Mouse (Mus musculus): ENCODE measurements around the gene Gprc5c. TPM values are rescaled to one million over a fixed set of nuclear protein-coding genes. Genes with fewer than 3 reads are reported as not detected.

Gene Gprc5c
- polyA plus RNA-seq, 1 experiment from 2014 or later: 33.2 TPM

DNA sequence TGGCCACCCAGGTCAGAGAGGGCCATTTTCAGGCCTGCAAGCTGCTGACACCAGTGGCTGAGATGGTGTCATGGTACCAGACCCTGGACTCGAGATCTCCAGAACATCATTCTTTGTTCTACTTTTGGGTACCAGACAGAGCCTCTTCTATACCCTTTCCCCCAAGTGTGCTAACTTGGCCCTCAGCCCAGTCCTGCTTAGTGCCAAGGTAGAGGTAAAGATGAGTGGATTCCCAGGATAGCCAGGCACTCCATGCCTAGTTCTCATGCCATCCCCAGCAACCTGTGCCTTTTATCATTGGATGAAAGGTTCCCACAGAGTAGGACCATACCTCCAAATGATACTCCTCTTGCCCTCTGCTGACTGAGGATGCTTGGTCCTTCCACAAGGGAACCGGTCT lies 20.6 kb downstream of the Gprc5c start:
- Histone ChIP-seq H3K27ac (ENCODE audit: low read length) (no peak overlapping the region), H3K4me3 (ENCODE audit: low read length) (no peak overlapping the region), H3K27me3 (ENCODE audit: control insufficient read depth, insufficient read depth, low read depth, low read length) (no peaks in the 10 kb centered on the region), H3K9ac (ENCODE audit: low read length) (no peak overlapping the region), H3K4me2 (ENCODE audit: low read depth, low read length) (no peak overlapping the region), H3K4me1 (replicated peaks; ENCODE audit: control insufficient read depth, insufficient read depth, low read length) (peaks cover 16% of the 10 kb centered on the region), H3K36me3 (ENCODE audit: control insufficient read depth, insufficient read depth, low read length) (peaks cover 10% of the 10 kb centered on the region; the same call in 1 of the 2 replicates), H3K9me3 (ENCODE audit: control insufficient read depth, low read length) (no peaks in the 10 kb centered on the region)
- WGBS: 80% methylated on average over 2 of the region's 2 CpGs
- no peak for ATAC-seq (ENCODE audit: low read depth)

GRCm38 (mm10) chr11:114873022-114873817 lies 22.3 kb downstream of the Gprc5c start:
- Histone ChIP-seq H3K4me2 (ENCODE audit: low read depth, low read length) (no peak overlapping the region), H3K4me3 (ENCODE audit: low read length) (no peak overlapping the region), H3K36me3 (ENCODE audit: control insufficient read depth, insufficient read depth, low read length) (peaks cover 10% of the 10 kb centered on the region; the same call in 1 of the 2 replicates), H3K27me3 (ENCODE audit: control insufficient read depth, insufficient read depth, low read depth, low read length) (no peaks in the 10 kb centered on the region), H3K27ac (ENCODE audit: low read length) (peak overlapping the region; percentile 29; the same call in 1 of the 2 replicates), H3K4me1 (replicated peaks; ENCODE audit: control insufficient read depth, insufficient read depth, low read length) (no peaks in the 10 kb centered on the region; the same call in 1 of the 2 replicates), H3K9ac (ENCODE audit: low read length) (no peak overlapping the region), H3K9me3 (ENCODE audit: control insufficient read depth, low read length) (no peaks in the 10 kb centered on the region)
- no peak for ATAC-seq (ENCODE audit: low read depth)
- 23% methylated on average over 6 of the region's 6 CpGs for WGBS

- Histone ChIP-seq H3K4me2 (ENCODE audit: low read depth, low read length) (no peak overlapping the region), H3K9me3 (ENCODE audit: control insufficient read depth, low read length) (no peaks in the 10 kb centered on the region), H3K9ac (ENCODE audit: low read length) (no peak overlapping the region), H3K36me3 (ENCODE audit: control insufficient read depth, insufficient read depth, low read length) (peaks cover 10% of the 10 kb centered on the region; the same call in 1 of the 2 replicates), H3K27me3 (ENCODE audit: control insufficient read depth, insufficient read depth, low read depth, low read length) (no peaks in the 10 kb centered on the region), H3K4me1 (replicated peaks; ENCODE audit: control insufficient read depth, insufficient read depth, low read length) (no peaks in the 10 kb centered on the region; the same call in 1 of the 2 replicates), H3K4me3 (ENCODE audit: low read length) (no peak overlapping the region), H3K27ac (ENCODE audit: low read length) (no peak overlapping the region)
- ATAC-seq (ENCODE audit: low read depth): no peak
- WGBS: 49% methylated on average over 9 of the region's 9 CpGs
Measured at GRCm38 (mm10) chr11:114874226-114875145, 23.5 kb downstream of the Gprc5c start.

DNA sequence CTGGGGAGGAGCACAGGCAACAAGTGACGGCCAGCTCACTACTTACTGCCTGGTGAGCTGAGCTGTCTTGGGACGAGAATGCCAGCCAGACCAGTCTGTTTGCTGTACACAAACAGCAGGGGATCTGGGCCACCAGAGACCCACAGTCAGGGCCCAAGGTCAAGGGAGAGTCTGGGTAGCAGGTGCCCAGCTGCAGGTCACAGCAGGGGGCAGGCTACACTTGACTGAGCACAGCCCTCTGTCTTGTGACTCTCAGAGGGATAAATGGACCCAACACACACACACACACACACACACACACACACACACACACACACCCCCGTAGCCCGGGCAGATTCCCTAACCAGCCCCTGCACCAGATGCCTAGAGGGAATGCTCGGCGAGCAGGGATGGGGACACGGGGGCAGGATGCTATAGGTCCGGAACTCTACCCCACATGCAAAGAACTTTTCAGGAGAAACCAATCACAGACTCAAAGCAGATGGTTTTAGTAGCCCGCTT lies 24.4 kb downstream of the Gprc5c start:
- H3K9ac ChIP-seq (ENCODE audit: low read length): no peak overlapping the region
- no peaks in the 10 kb centered on the region for H3K27me3 ChIP-seq (ENCODE audit: control insufficient read depth, insufficient read depth, low read depth, low read length)
- ATAC-seq (ENCODE audit: low read depth): no peak
- H3K9me3 ChIP-seq (ENCODE audit: control insufficient read depth, low read length): no peaks in the 10 kb centered on the region
- H3K4me2 ChIP-seq (ENCODE audit: low read depth, low read length): no peak overlapping the region
- no peak overlapping the region for H3K27ac ChIP-seq (ENCODE audit: low read length)
- WGBS: 20% methylated on average over 9 of the region's 9 CpGs
- peaks cover 10% of the 10 kb centered on the region; the same call in 1 of the 2 replicates for H3K36me3 ChIP-seq (ENCODE audit: control insufficient read depth, insufficient read depth, low read length)
- no peak overlapping the region for H3K4me3 ChIP-seq (ENCODE audit: low read length)
- no peaks in the 10 kb centered on the region; the same call in 1 of the 2 replicates for H3K4me1 ChIP-seq (replicated peaks; ENCODE audit: control insufficient read depth, insufficient read depth, low read length)

- Histone ChIP-seq H3K4me2 (ENCODE audit: low read depth, low read length) (no peak overlapping the region), H3K9ac (ENCODE audit: low read length) (no peak overlapping the region), H3K9me3 (ENCODE audit: control insufficient read depth, low read length) (no peaks in the 10 kb centered on the region), H3K4me1 (replicated peaks; ENCODE audit: control insufficient read depth, insufficient read depth, low read length) (no peaks in the 10 kb centered on the region; the same call in 1 of the 2 replicates), H3K4me3 (ENCODE audit: low read length) (no peak overlapping the region), H3K27ac (ENCODE audit: low read length) (no peak overlapping the region), H3K27me3 (ENCODE audit: control insufficient read depth, insufficient read depth, low read depth, low read length) (no peaks in the 10 kb centered on the region), H3K36me3 (ENCODE audit: control insufficient read depth, insufficient read depth, low read length) (peaks cover 4% of the 10 kb centered on the region; the same call in 1 of the 2 replicates)
- 46% methylated on average over 7 of the region's 7 CpGs for WGBS
- ATAC-seq (ENCODE audit: low read depth): no peak
Measured at GRCm38 (mm10) chr11:114876176-114876575, 25.2 kb downstream of the Gprc5c start.

DNA sequence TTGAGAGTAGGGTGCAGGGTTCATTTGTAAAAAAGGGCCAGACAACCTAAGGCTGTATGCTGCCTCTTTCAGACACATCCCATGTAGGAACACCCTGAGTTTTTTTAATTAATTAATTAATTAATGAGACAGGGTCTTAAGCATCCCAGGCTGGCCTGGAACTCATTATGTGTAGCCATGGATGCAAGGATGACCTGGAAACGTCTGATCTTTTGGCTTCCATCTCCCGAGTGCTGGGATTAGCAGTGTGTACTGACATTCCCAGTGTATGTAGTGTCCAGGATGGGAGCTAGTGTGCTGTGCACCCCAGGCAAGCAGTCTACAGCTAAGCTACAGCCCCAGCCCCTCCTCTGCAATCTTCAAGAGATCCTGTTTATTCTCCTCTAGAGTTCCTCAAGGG lies 25.7 kb downstream of the Gprc5c start:
- Histone ChIP-seq H3K4me3 (ENCODE audit: low read length) (no peak overlapping the region), H3K36me3 (ENCODE audit: control insufficient read depth, insufficient read depth, low read length) (0 out of 2 replicates have a peak, but pooled peaks cover 2% of the 10 kb centered on the region), H3K27ac (ENCODE audit: low read length) (no peak overlapping the region), H3K4me1 (replicated peaks; ENCODE audit: control insufficient read depth, insufficient read depth, low read length) (no peaks in the 10 kb centered on the region; the same call in 1 of the 2 replicates), H3K4me2 (ENCODE audit: low read depth, low read length) (no peak overlapping the region), H3K9me3 (ENCODE audit: control insufficient read depth, low read length) (no peaks in the 10 kb centered on the region), H3K9ac (ENCODE audit: low read length) (no peak overlapping the region), H3K27me3 (ENCODE audit: control insufficient read depth, insufficient read depth, low read depth, low read length) (no peaks in the 10 kb centered on the region)
- ATAC-seq (ENCODE audit: low read depth): no peak
- 32% methylated on average over 2 of the region's 2 CpGs for WGBS

DNA sequence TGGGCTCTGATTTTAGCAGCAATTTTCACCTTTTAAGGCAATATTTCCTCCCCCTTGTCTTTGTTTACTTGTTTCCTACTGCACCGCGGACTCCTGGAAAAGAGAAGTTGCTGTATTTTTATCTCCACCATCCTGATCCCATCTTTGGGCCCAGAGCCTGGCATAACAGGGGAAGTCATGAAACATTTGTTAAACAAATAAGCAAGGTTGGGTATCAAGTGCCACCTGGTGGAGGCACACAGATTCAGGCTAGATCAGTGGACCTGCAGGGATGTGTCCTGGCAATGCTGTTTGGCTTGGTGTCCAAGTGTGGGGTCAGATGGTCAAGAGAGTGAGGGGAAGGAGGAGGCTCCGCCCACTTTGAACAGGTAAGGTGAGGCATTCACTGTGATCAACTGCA lies 26.2 kb downstream of the Gprc5c start:
- Histone ChIP-seq H3K9me3 (ENCODE audit: control insufficient read depth, low read length) (no peaks in the 10 kb centered on the region), H3K4me2 (ENCODE audit: low read depth, low read length) (no peak overlapping the region), H3K4me3 (ENCODE audit: low read length) (no peak overlapping the region), H3K9ac (ENCODE audit: low read length) (no peak overlapping the region), H3K36me3 (ENCODE audit: control insufficient read depth, insufficient read depth, low read length) (0 out of 2 replicates have a peak, but pooled peaks cover 2% of the 10 kb centered on the region), H3K27me3 (ENCODE audit: control insufficient read depth, insufficient read depth, low read depth, low read length) (no peaks in the 10 kb centered on the region), H3K27ac (ENCODE audit: low read length) (no peak overlapping the region), H3K4me1 (replicated peaks; ENCODE audit: control insufficient read depth, insufficient read depth, low read length) (no peaks in the 10 kb centered on the region; the same call in 1 of the 2 replicates)
- ATAC-seq (ENCODE audit: low read depth): peak; percentile 24; the same call in 1 of the 2 replicates
- WGBS: 28% methylated on average over 3 of the region's 3 CpGs

DNA sequence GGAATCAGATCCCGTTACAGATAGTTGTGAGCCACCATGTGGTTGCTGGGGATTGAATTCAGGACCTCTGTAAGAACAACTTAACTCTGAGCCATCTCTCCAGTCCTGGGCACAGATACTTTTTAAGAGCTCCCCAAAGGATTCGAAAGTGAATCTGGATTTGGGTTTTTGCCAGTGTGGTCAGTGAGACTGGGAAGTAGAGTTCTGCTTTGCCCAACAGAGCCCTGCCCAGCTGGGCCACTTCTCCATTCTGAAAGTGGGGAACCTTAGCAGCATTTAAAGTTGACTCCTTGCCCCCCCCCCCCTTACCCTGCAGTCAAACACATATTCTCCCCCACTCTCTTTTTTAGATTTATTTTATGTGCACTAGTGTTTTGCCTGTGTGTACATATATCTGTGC lies 28.7 kb downstream of the Gprc5c start:
- H3K4me3 ChIP-seq (ENCODE audit: low read length): no peak overlapping the region
- no peaks in the 10 kb centered on the region; the same call in 1 of the 2 replicates for H3K4me1 ChIP-seq (replicated peaks; ENCODE audit: control insufficient read depth, insufficient read depth, low read length)
- WGBS: 58% methylated on average over 2 of the region's 2 CpGs
- H3K27me3 ChIP-seq (ENCODE audit: control insufficient read depth, insufficient read depth, low read depth, low read length): no peaks in the 10 kb centered on the region
- no peak overlapping the region for H3K9ac ChIP-seq (ENCODE audit: low read length)
- no peak for ATAC-seq (ENCODE audit: low read depth)
- H3K9me3 ChIP-seq (ENCODE audit: control insufficient read depth, low read length): no peaks in the 10 kb centered on the region
- H3K27ac ChIP-seq (ENCODE audit: low read length): no peak overlapping the region
- no peaks in the 10 kb centered on the region for H3K36me3 ChIP-seq (ENCODE audit: control insufficient read depth, insufficient read depth, low read length)
- H3K4me2 ChIP-seq (ENCODE audit: low read depth, low read length): no peak overlapping the region

DNA sequence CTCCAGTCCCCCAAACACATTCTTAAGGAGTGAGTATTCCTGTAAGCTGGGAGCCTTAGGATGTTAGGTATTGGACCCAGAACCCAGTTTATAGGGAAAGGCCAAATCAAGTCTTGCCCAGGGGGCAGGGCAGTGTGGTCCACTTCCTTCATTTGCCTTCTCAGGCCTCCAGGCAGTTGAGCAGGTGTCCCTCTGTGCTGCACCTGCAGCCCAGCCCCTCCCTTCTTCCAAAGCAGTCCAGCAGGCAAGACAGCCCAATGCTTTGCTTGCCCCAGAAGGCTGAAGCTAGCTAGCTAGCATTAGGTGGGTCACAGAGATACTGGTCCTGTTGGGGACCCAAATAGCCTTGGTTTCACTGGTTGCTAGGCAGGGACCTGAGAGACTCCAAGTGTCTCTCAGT lies 29.2 kb downstream of the Gprc5c start:
- no peak for ATAC-seq (ENCODE audit: low read depth)
- H3K36me3 ChIP-seq (ENCODE audit: control insufficient read depth, insufficient read depth, low read length): no peaks in the 10 kb centered on the region
- no peak overlapping the region for H3K27ac ChIP-seq (ENCODE audit: low read length)
- H3K4me3 ChIP-seq (ENCODE audit: low read length): no peak overlapping the region
- H3K9ac ChIP-seq (ENCODE audit: low read length): no peak overlapping the region
- H3K9me3 ChIP-seq (ENCODE audit: control insufficient read depth, low read length): no peaks in the 10 kb centered on the region
- H3K4me2 ChIP-seq (ENCODE audit: low read depth, low read length): no peak overlapping the region
- no peaks in the 10 kb centered on the region for H3K27me3 ChIP-seq (ENCODE audit: control insufficient read depth, insufficient read depth, low read depth, low read length)
- no peaks in the 10 kb centered on the region; the same call in 1 of the 2 replicates for H3K4me1 ChIP-seq (replicated peaks; ENCODE audit: control insufficient read depth, insufficient read depth, low read length)
